Mouse (Mus musculus): ENCODE results near the gene Bet1. TPM values are rescaled to one million over a fixed set of nuclear protein-coding genes. Genes with fewer than 3 reads are reported as not detected.

Gene Bet1
- polyA plus RNA-seq, 1 experiment: 24.7 TPM

DNA sequence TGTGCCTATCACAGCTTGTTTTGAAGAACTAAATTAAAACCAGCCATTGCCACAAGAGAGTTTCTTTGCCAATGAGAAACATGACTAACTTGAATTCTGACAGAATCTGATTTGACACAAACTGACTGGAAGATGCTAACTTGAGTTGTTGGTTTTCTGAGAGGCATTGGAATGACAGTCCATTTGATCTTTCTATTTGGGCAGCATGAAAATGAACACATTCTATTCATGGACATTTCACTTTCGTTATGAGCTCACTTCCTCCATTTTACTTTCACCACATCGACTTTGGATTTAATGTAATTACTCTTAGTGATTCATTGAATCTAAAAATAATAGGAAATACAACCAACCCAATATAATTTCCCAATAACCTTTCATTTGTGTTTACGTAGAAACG, 32.4 kb downstream of the Bet1 start:
- H3K4me3 ChIP-seq (ENCODE audit: insufficient read depth, low read depth, low read length): no peak overlapping the region
- WGBS: 91% methylated on average over 4 of the region's 4 CpGs

DNA sequence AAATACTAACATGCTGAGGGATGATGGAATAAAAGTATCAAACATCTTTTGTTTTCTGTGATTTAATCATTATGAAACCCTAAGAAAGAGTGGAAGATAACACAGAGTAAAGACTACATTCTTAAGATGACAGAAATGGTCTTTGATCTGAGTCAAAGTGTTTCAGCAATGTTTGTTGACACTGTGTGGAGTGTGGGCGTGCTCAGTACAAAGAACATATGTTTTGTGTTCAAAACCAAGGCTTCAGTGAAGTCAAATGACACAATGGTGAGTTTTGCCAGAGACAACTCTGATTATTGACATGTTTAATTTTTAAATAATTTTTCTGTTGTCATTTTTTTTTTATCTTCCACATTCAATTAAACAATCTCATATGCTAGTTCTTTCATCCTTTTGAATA, 33.9 kb downstream of the Bet1 start:
- H3K4me3 ChIP-seq (ENCODE audit: insufficient read depth, low read depth, low read length): no peak overlapping the region
- H3K27ac ChIP-seq (ENCODE audit: insufficient read depth, low read depth, low read length): no peak overlapping the region
- H3K36me3 ChIP-seq (ENCODE audit: control insufficient read depth, insufficient read depth, low read length): no peaks in the 10 kb centered on the region
- no peak for TF ChIP-seq POLR2A (IDR thresholded peaks at IDR 0.05; ENCODE audit: low read depth, low read length)
- TF ChIP-seq CTCF (conservative IDR thresholded peaks at IDR 0.05; ENCODE audit: insufficient read depth, insufficient read length, low read depth, low read length): no peak
- DNase-seq: no peak
- no peaks in the 10 kb centered on the region for H3K4me1 ChIP-seq (ENCODE audit: control insufficient read depth, insufficient read depth, low read length)
- H3K27me3 ChIP-seq (replicated peaks; ENCODE audit: control insufficient read depth, insufficient read depth, low read length): no peaks in the 10 kb centered on the region
- WGBS: 67% methylated on average over 1 of the region's 1 CpGs

More for the DNA sequence above, 32.4 kb downstream of the Bet1 start:
- no peak for DNase-seq
- H3K4me1 ChIP-seq (ENCODE audit: control insufficient read depth, insufficient read depth, low read length): no peaks in the 10 kb centered on the region
- no peaks in the 10 kb centered on the region for H3K36me3 ChIP-seq (ENCODE audit: control insufficient read depth, insufficient read depth, low read length)
- TF ChIP-seq POLR2A (IDR thresholded peaks at IDR 0.05; ENCODE audit: low read depth, low read length) (no peak), CTCF (conservative IDR thresholded peaks at IDR 0.05; ENCODE audit: insufficient read depth, insufficient read length, low read depth, low read length) (no peak)
- H3K27ac ChIP-seq (ENCODE audit: insufficient read depth, low read depth, low read length): no peak overlapping the region
- no peaks in the 10 kb centered on the region for H3K27me3 ChIP-seq (replicated peaks; ENCODE audit: control insufficient read depth, insufficient read depth, low read length)

DNA sequence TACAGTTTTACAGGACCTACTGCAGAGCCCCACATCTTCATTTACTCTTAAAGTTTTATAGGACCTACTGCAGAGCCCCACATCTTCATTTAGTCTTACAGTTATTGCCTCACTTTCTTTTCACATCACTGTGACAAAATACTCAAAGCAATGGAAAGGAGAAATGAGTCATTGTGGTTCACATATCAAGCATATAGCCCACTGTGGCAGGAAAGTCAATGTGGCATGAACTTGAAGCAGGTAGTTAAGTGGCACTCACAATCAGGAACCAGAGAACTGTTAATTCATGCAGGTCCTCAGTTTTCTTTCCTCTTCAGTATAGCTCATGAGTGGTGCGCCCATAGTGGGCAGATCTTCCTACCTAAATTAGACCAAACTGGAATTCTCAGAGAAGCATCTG, 39.6 kb downstream of the Bet1 start:
- Histone ChIP-seq H3K27me3 (replicated peaks; ENCODE audit: control insufficient read depth, insufficient read depth, low read length) (no peaks in the 10 kb centered on the region), H3K4me3 (ENCODE audit: insufficient read depth, low read depth, low read length) (no peak overlapping the region), H3K36me3 (ENCODE audit: control insufficient read depth, insufficient read depth, low read length) (no peaks in the 10 kb centered on the region), H3K27ac (ENCODE audit: insufficient read depth, low read depth, low read length) (no peak overlapping the region), H3K4me1 (ENCODE audit: control insufficient read depth, insufficient read depth, low read length) (no peaks in the 10 kb centered on the region)
- no peak for TF ChIP-seq CTCF (conservative IDR thresholded peaks at IDR 0.05; ENCODE audit: insufficient read depth, insufficient read length, low read depth, low read length)
- no peak for TF ChIP-seq POLR2A (IDR thresholded peaks at IDR 0.05; ENCODE audit: low read depth, low read length)
- DNase-seq: no peak
- 100% methylated on average over 1 of the region's 1 CpGs for WGBS

DNA sequence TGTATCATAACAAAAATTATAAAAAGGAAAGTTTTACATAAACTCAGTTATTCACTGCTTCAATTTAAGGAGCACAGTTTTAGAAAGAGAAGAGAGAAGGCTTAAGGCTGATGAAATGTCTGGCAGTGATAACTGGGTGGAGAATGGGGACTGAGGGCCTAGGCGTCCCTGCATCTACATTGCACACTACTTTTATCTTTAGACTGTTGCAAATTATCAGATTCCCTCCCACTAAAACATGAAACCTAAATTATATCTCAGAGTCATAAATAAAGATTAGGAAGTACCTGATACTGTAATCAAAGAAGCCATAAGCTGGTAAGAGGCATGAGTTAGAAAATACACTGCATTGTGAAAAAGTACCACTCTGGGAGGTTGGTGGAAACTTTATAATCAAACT, 45.0 kb downstream of the Bet1 start:
- DNase-seq: no peak
- TF ChIP-seq POLR2A (IDR thresholded peaks at IDR 0.05; ENCODE audit: low read depth, low read length): no peak
- no peak for TF ChIP-seq CTCF (conservative IDR thresholded peaks at IDR 0.05; ENCODE audit: insufficient read depth, insufficient read length, low read depth, low read length)
- Histone ChIP-seq H3K27me3 (replicated peaks; ENCODE audit: control insufficient read depth, insufficient read depth, low read length) (no peaks in the 10 kb centered on the region), H3K4me1 (ENCODE audit: control insufficient read depth, insufficient read depth, low read length) (no peaks in the 10 kb centered on the region), H3K36me3 (ENCODE audit: control insufficient read depth, insufficient read depth, low read length) (no peaks in the 10 kb centered on the region), H3K27ac (ENCODE audit: insufficient read depth, low read depth, low read length) (no peak overlapping the region), H3K4me3 (ENCODE audit: insufficient read depth, low read depth, low read length) (no peak overlapping the region)
- 65% methylated on average over 1 of the region's 1 CpGs for WGBS

DNA sequence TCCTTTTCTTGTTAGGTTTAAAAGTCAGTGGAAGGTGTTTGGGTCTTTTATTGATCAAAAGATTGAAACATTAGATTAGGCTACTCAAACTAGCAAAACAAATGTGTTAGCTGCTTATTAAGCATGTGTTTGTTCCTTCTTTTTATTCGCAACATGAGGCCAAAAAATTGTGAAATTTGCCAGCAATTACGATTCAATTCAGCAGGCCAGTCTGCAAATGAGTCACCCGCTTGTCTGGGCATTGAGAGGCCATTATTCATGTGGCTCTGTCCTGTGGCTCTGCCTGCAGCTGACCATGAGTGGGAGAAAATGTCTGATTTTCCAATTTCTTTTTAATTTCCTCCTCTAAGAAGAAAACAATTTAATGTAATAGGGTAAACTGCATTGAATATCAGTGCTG, 55.8 kb downstream of the Bet1 start:
- Histone ChIP-seq H3K27ac (ENCODE audit: insufficient read depth, low read depth, low read length) (no peak overlapping the region), H3K27me3 (replicated peaks; ENCODE audit: control insufficient read depth, insufficient read depth, low read length) (no peaks in the 10 kb centered on the region), H3K4me1 (ENCODE audit: control insufficient read depth, insufficient read depth, low read length) (no peaks in the 10 kb centered on the region), H3K36me3 (ENCODE audit: control insufficient read depth, insufficient read depth, low read length) (no peaks in the 10 kb centered on the region), H3K4me3 (ENCODE audit: insufficient read depth, low read depth, low read length) (no peak overlapping the region)
- TF ChIP-seq POLR2A (IDR thresholded peaks at IDR 0.05; ENCODE audit: low read depth, low read length): no peak
- TF ChIP-seq CTCF (conservative IDR thresholded peaks at IDR 0.05; ENCODE audit: insufficient read depth, insufficient read length, low read depth, low read length): no peak
- WGBS: 76% methylated on average over 3 of the region's 3 CpGs
- DNase-seq: no peak

Other genes with a start within 250 kb of the Bet1 start
- 30.0 and 37.3 TPM in 2 replicates for gene Tfpi2, start 98.1 kb downstream of the Bet1 start, polyA plus RNA-seq (2012; rRNA removed)
- not detected in 2 replicates for gene Gngt1, start 93.2 kb downstream of the Bet1 start, polyA plus RNA-seq (2012; rRNA removed)
- 7.2 and 10.5 TPM in 2 replicates for gene Gng11, start 83.1 kb downstream of the Bet1 start, polyA plus RNA-seq (2012; rRNA removed)

All from kidney, adult 2 months (tissue).